Mouse (Mus musculus) cerebral cortex, adult 2 months (tissue): ENCODE measurements around the gene Tnpo2.

Experiments used
- WGBS: fragments of 180-500 bp; shearing (Covaris S2); methylation state at CpG from one replicate; pipeline ENCODE4 v1.1.7; 2018; 5-methylcytosine and 5-hydroxymethylcytosine counted together

The Tnpo2 gene

DNA sequence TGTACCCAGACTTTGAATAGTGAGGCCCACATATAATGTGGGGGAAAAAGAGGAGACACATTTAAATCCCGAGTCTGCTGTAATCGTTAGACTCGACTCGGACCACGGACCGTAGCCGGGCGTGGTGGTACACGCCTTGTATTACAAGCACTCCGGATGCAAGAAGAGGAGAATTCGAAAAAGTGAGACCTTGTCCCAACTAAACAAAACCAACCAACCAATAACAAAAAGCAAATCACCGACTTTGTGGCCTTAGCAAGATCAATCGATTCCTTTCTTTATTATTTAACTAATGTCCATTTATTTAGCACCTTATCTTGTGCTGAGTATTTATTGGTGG lies 9.2 kb upstream of the Tnpo2 start:
- 1% methylated on average over 13 of the region's 13 CpGs for WGBS

DNA sequence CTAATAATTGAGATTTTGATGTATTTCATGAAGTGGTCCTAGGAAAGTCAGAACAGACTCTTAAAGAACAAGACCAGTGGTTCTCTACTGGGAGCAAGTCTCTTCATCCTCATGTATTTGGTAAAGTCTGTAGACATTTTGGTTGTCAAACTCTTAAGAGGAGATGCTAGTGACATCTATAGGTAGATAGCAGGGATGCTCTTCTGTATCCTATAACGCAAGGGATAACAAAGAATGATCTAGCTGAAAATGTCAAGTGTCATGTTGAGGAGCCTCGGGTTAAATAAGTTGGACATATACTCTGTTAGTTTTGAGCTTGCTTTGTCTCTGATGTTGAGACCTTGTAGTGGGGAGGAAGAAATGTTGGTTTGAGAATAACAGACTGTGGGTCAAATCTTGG lies 8.8 kb upstream of the Tnpo2 start:
- WGBS = 10% methylated on average over 2 of the region's 2 CpGs

- 84% methylated on average over 14 of the region's 14 CpGs for WGBS
These were observed 7.4 kb upstream of the Tnpo2 start for GRCm38 (mm10) chr8:85029271-85029670.

GRCm38 (mm10) chr8:85032622-85033311 lies 3.9 kb upstream of the Tnpo2 start:
- 78% methylated on average over 4 of the region's 4 CpGs for WGBS

GRCm38 (mm10) chr8:85033867-85034266 lies 2.8 kb upstream of the Tnpo2 start:
- WGBS = 75% methylated on average over 1 of the region's 1 CpGs

DNA sequence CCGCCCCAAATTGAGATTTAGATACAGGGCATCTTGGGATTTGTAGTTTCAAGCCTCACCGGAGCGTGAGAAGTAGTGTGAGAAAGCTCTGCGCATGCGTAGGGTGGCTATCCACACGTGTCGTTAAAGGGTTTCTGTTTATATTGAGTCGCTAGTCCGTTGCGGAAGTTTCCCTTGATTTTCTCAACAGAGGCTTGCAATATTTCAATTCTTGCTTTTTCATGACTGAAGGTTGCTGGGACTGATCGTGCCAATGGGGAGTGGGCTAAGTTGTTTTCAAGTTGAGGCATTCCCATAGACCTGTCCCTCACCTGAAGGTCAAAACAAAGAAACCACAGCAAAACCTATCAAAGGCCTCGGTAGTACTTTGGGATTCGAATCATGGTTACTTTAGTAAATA lies 2.0 kb upstream of the Tnpo2 start:
- WGBS = 2% methylated on average over 13 of the region's 13 CpGs

- WGBS = 6% methylated on average over 12 of the region's 12 CpGs
These were observed 1.5 kb upstream of the Tnpo2 start for GRCm38 (mm10) chr8:85035165-85035727.

GRCm38 (mm10) chr8:85035728-85036310 lies 896 bp upstream of the Tnpo2 start:
- WGBS = under 1% methylated on average over 15 of the region's 15 CpGs

GRCm38 (mm10) chr8:85036381-85036717 lies 366 bp upstream of the Tnpo2 start:
- under 1% methylated on average over 9 of the region's 9 CpGs for WGBS

DNA sequence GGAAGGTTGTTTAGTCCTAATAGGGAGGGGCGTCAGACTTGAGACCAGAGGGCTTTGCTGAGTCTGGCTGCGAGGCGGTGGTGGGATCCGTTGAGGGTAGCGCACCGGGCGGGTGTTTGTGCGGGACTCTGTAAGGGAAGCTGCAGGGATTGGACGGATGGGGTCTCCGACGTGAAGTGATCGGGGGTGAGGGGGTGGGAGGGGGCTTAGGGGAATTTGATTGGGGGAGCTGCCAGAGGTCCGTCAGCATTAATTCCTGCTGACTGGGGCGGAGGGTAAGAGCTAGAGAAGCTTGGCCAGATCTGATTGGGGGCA lies 608 bp downstream of the Tnpo2 start:
- 2% methylated on average over 14 of the region's 14 CpGs for WGBS

DNA sequence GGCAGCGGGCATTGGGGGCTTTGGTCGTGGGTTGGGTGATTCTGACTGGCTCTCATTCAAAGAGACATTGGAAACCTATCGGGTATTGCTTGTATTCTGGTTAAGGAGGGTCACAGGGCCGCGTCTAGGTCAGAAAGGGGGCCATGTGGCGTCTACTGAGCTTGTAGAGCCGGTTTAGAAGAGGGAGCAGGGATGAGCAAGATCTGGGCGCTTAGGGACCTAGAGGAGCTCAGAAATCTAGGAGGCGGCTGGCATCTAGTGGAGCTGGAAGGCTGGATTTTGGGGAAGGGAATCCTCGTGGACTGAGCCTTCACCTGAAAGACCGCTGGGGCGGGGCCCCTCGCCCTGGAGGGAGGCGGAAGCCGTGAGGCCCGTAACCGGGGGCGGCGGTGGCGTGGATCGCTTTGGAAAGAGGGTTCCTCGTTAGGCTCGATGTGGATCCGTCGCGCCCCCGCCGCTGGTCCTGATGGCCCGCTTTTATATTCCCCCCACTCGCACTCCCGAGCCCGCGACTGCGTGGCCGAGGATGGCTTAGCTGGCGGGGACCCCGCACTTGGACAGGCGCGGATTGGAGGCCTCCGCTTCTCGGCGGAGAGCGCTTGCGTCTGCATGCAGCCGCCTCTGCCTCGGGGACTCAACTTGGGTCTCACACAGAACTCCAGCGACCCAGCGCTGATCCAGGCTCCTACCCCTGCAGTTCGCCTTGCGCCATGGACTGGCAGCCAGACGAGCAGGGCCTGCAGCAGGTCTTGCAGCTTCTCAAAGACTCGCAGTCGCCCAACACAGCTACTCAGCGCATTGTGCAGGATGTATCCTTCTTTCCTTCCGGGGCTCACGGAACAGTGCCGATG lies 1.2 kb downstream of the Tnpo2 start:
- WGBS = under 1% methylated on average over 57 of the region's 57 CpGs

DNA sequence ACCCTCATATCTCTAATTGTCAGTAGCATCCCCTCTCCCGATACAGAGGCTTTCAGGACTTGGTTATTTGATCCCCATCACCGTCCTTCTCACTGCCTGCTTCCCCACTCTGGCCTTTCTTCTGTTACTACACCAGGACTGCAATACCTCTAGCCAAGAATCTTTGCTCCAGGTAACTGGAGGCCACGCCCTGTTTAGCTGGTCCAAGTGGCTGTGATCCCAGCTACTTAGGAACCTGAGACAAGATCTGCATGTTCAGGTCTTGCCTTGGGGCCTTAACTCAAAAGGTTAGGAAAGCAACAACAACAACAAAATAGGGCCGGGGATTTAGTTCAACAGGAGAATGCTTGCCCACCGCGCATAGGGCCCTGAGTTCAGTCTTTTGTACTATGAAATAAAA lies 6.9 kb downstream of the Tnpo2 start:
- whole genome bisulfite sequencing = 93% methylated on average over 6 of the region's 6 CpGs

GRCm38 (mm10) chr8:85057367-85057766 lies 20.7 kb downstream of the Tnpo2 start:
- 80% methylated on average over 7 of the region's 7 CpGs for WGBS

GRCm38 (mm10) chr8:85059879-85060616 lies 23.3 kb downstream of the Tnpo2 start, which contains the start of gene Fbxw9:
Fbxw9 (plus strand) TSS chr8:85060055.
- WGBS = under 1% methylated on average over 53 of the region's 53 CpGs

GRCm38 (mm10) chr8:85062603-85063002 lies 25.9 kb downstream of the Tnpo2 start:
- WGBS = 96% methylated on average over 4 of the region's 4 CpGs

DNA sequence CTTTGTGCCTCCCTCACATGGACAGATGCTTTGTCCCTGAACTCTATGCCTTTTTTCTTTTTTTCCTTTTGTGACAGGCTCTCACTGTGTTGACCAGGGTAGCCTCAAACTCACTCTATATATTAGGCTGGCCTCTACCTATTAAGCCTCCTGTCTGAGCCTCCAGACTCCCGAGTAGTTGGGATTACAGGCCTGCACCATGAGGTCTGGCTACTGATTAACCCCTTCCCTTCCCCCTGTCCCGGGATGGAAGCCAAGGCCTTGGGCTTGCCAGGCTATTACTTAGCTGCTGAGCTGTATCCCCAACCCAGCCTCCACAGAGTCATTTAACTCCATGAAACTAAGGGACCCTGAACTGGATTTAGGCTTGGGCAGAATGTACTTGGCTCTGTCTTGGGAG lies 28.5 kb downstream of the Tnpo2 start:
- 41% methylated on average over 2 of the region's 2 CpGs for WGBS

- WGBS = 94% methylated on average over 2 of the region's 2 CpGs
These were observed 30.4 kb downstream of the Tnpo2 start for GRCm38 (mm10) chr8:85067155-85067554.

GRCm38 (mm10) chr8:85067982-85068381 lies 31.3 kb downstream of the Tnpo2 start, which contains the start of gene Gm5741:
Gm5741 (minus strand) TSS chr8:85067982.

DNA sequence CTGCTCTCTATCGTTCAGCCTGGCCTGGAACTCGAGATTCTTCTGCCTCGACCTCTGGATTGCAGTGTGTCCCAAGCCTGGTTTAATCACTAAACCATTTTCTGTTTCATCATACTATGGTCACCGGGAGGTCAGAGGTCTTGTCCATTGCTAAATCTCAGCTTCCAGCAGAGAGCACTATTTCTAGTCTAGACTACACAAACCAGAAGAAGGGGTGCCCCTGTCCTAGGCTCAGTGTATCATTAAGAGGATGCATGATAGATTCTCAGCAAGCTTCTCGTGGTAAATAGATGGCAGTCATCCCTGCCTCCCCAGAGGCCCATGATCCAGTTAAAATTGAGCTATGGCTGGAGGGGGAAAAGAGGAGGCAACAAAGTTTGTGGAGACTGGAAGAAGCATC lies 34.3 kb downstream of the Tnpo2 start:
- WGBS = 84% methylated on average over 5 of the region's 5 CpGs

DNA sequence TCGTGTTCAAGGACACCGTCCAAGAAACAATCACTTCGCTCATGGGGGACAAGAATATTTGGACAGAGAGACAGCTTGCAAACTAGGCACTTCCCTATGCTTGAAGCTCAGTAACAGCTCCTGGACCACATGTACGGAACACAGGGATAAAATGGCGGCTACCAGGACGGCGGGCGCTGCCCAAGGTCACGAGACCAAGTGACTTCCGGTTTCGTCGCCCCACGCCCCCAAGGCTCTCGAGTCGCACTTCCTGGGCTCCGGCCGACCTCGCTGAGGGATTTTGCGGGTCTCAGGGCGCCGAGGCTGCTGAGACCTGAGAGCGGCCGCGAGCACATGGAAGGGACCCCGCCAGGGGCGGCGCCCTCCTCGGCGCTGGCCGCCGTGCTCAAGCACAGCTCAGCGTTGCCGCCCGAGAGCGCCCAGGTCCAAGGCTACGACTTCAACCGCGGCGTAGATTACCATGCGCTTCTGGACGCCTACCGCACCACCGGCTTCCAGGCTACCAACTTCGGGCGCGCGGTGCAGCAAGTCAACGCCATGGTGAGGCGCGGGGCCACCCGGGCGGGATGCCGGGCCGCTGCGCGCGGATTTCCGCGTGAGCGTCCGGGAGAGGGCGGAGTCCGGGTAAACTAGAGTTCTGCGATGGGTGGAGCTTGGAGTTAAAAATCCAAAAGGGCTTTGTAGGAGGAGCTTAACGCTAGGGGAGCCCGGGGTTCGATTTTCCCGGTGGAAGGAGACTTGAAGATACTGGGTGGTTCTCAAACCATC lies 35.0 kb downstream of the Tnpo2 start, which contains the start of gene Dhps:
Gene Dhps (plus strand): TSS at position 244 of the 768 bp plus-strand sequence.
- under 1% methylated on average over 68 of the region's 68 CpGs for WGBS

- WGBS = 18% methylated on average over 9 of the region's 9 CpGs
These were observed 35.7 kb downstream of the Tnpo2 start for GRCm38 (mm10) chr8:85072364-85072929.
